Mouse (Mus musculus): ENCODE measurements around the gene Actl10.

Actl10 gene

GRCm38 (mm10) chr2:154551476-154551875 is at the start of gene Actl10:
Actl10 (plus strand) TSS chr2:154551776.
- no peak for DNase-seq (ENCODE audit: low read depth, low spot score)

DNA sequence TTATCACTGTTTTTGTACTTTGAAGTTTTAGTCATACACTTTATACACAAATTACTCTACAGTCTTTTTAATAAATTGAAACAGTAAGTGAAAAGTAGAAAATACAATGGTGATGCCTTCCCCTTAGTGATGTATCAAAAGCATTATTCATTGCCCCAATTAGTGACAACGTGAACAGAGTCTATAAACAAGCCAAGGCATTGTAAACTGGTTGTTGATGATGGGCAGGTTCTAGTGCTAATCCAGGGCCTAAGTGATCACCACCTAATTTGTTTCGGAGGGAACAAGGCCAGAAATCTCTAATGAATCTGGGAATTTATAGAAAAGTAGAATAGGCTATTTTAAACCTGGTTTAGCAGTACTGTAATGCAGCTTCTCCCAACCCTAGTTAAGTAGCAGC is 44.5 kb upstream of the Actl10 start:
- DNase-seq (ENCODE audit: low read depth, low spot score): no peak

- DNase-seq (ENCODE audit: low read depth, low spot score): no peak
Measured at GRCm38 (mm10) chr2:154507566-154508283, 43.9 kb upstream of the Actl10 start.

DNA sequence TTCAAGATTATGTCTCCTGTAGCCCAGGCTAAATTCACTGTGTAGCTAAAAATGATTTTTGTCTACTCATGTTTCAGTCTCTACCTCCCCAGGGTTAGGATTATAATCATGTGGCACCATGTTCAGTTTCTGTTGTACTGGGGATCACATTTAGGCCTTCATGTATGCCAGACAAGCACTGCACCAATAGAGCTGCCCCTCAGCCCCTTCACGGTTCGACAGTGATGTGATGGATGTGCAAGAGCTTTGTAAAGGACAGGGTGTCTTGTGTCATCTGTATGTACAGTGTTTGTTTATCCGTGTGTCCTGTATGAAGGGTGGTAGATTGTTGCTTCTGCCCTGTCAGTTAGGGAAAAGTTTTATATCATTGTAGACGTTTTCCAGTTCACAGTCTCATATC is 43.1 kb upstream of the Actl10 start:
- DNase-seq (ENCODE audit: low read depth, low spot score): no peak

GRCm38 (mm10) chr2:154510141-154510540 is 41.4 kb upstream of the Actl10 start:
- no peak for DNase-seq (ENCODE audit: low read depth, low spot score)

GRCm38 (mm10) chr2:154516944-154517343 is 34.6 kb upstream of the Actl10 start:
- no peak for DNase-seq (ENCODE audit: low read depth, low spot score)

DNA sequence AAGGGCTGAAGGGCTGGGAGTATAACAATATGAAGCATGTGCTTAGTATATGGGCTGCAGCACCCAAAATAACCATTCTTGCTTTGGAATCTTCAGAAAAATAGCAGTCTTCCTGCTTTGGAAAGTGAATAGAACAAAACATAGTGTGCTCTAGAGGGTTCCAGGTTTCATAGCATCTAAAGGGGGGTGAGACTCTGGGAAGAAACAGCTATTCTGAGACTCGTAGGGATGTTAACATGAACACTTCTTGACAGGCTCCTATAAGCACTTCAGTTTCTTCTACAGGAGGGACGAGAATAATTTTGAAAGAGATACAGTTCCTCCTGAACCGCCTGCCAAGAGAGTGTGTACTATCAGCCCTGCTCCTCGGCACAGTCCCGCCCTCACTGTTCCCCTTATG is 34.2 kb upstream of the Actl10 start:
- peak; percentile 66 for DNase-seq (ENCODE audit: low read depth, low spot score)

GRCm38 (mm10) chr2:154521449-154521848 is 30.1 kb upstream of the Actl10 start:
- DNase-seq (ENCODE audit: low read depth, low spot score): no peak

DNA sequence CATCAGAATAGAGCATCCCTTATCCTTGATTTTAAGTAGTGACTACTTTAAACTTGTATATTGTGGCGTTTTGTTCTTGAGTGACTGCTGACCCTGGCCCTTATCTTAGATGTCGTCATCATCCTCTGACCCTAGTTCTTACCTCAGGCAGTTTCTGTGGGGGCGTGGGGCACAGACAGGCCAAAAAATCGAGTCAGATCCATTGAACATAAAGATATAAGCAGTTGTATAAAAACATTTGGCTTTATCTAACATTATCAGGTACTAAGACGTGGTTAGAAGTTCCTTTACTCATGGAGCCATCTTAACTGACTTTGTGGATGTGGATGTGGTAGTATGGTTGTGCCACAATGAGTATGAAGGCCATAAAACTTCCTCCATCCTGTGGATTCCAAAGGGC is 29.2 kb upstream of the Actl10 start:
- DNase-seq (ENCODE audit: low read depth, low spot score): no peak

- DNase-seq (ENCODE audit: low read depth, low spot score): peak; percentile 85
Measured at GRCm38 (mm10) chr2:154525285-154525684, 26.3 kb upstream of the Actl10 start.

GRCm38 (mm10) chr2:154526531-154526930 is 25.0 kb upstream of the Actl10 start:
- DNase-seq (ENCODE audit: low read depth, low spot score): no peak

DNA sequence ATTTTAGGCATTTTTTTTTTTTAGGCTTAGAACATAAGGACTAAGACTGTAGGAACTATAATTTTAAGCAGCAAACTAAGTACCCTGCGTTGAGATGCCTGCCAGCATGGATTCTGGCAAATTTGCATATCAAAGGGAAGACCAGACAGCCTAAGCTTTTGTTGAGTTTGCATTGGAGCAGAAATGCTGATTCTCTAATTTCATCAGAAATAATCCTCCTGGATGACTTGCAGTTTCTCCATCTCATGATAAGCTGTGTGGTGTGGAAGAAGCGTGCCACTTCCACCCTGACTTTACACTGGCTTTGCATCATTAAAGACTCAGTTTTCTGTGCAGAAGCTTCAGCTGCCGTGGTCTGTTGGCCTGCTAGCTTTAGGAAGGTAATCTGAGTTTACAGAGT is 18.7 kb upstream of the Actl10 start:
- DNase-seq (ENCODE audit: low read depth, low spot score): no peak

DNA sequence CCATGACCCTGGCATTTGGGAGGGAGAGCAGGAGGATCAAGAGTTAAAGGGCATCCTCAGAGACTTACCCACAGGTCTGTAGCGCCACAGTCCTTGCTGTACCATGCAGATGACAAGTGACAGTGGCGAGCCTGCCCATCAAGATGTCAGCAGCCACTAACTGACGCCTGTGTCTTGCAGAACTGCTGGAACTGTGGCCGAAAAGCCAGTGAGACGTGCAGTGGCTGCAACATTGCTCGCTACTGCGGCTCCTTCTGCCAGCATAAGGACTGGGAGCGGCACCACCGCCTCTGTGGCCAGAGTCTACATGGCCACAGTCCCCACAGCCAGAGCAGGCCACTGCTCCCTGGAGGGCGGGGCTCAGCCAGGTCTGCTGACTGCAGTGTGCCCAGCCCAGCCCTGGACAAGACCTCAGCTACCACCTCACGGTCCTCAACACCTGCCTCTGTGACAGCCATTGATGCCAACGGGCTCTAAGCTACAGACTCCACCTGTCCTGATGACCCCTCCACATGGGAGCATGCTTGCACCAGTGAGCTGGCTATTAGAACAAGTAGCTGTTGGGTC is 16.8 kb upstream of the Actl10 start:
- no peak for DNase-seq (ENCODE audit: low read depth, low spot score)

- peak; percentile 84 for DNase-seq (ENCODE audit: low read depth, low spot score)
Measured at GRCm38 (mm10) chr2:154538310-154538709, 13.3 kb upstream of the Actl10 start.

DNA sequence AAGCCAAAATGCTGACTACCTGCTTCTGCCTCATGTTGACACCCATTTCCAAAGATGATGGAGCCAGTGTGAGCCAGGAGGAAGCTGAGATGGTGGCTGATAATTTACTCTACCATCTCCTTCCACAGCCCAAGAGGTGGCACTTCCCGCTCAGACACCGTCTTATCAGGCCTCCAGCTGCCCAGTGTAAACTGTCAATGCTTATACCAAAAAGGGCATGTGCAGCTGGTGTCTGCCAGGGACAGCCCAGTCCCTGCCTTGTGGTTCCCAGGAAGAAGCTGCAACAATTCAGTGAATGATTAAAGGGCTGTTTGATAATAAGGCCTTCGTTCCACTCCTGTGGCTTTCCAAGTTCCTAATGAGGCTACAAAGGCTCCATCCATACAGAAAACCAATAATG is 12.9 kb upstream of the Actl10 start:
- no peak for DNase-seq (ENCODE audit: low read depth, low spot score)

- DNase-seq (ENCODE audit: low read depth, low spot score): no peak
Measured at GRCm38 (mm10) chr2:154539720-154540119, 11.9 kb upstream of the Actl10 start.

GRCm38 (mm10) chr2:154541630-154542029 is 9.9 kb upstream of the Actl10 start:
- DNase-seq (ENCODE audit: low read depth, low spot score): no peak

DNA sequence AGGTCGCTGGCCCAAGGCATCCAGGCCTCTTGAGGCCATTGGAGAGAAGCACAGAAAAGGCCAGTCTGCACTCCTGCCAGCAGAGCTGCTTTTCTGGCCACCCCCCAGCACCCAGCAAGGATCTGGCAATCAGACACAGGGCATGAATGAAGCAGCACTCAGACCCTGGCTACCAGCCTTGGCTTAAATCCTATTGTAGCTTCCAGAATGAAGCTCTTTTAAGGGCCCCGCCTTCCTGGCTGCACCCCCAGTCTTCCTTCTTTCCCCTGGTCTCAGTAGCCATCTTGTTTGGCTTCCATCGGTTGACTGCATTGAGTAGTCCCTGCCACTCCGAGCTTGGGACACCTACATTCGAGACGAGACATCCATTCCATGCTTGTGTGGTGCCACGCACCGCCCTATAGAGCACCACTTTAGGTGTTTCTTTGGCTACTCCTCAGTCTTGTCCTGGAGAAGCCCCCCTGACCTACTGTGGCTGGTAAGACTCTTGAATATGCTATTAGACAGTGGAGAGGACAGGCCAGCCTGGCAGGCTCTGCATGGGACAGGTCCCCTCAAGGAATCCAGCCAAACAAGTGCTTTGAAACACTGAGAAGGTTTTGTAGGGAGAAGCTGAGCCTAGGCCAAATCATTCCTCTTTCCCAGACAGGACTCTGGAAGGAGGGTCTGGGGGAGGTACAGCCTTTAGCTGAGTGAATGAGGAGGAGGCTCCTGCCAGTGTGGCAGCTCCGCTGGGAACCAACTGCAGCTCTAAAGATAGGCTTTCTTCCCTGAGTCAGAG is 7.8 kb upstream of the Actl10 start:
- no peak for DNase-seq (ENCODE audit: low read depth, low spot score)

GRCm38 (mm10) chr2:154546711-154547110 is 4.9 kb upstream of the Actl10 start, which contains the start of gene 1700003F12Rik:
1700003F12Rik (plus strand) TSS chr2:154547085.
- DNase-seq (ENCODE audit: low read depth, low spot score): no peak

GRCm38 (mm10) chr2:154548688-154549087 is 2.9 kb upstream of the Actl10 start:
- DNase-seq (ENCODE audit: low read depth, low spot score): no peak

DNA sequence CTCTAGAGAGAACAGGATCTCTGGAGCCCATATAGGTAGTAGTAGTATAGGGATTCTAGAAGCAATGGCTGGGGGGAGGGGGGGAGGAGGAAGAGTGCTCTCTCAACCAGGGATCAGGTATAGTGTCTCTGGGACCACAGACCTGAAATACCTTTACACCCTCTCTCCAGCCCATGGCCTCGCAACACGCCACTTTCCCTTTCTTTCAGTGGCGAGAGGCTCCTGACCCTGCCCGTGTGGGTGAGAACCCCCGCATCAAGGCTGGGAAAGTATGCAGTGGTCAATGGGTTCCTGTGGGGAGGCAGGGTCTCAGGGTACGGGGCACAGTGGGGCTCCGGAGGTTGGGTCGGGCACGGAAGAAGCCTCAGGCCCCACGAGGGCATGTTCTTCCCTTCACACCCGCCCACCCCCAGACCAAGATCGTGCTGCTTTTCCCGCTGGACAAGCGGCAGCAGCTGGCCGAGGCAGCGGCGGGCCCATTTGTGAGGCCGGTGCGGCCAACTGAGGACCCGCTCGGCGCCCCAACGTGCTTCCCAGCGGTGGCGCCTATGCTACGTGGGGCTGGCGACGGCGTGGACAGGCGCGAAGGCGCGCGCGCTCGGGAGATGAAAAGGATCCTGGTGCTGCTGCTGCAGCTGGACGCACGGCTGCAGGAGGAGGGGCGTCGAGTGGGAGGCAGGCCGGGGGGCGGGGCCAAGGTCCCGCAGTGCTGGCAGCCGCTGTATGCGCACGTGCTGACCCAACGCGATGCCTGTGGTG is 2.3 kb upstream of the Actl10 start:
- no peak for DNase-seq (ENCODE audit: low read depth, low spot score)

- no peak for DNase-seq (ENCODE audit: low read depth, low spot score)
Measured at GRCm38 (mm10) chr2:154549886-154550189, 1.7 kb upstream of the Actl10 start.
